Mouse (Mus musculus) monocyte, adult 2 months (primary cell): ENCODE measurements around the gene Mpp6.

ENCODE experiments used
- DNase-seq, 2 experiments: peaks; one replicate each; pipeline ENCODE4 v3.0.0; 2022; ENCODE audit warnings: low spot score in 2 of 2, low read depth in 1 of 2

The Mpp6 gene

DNA sequence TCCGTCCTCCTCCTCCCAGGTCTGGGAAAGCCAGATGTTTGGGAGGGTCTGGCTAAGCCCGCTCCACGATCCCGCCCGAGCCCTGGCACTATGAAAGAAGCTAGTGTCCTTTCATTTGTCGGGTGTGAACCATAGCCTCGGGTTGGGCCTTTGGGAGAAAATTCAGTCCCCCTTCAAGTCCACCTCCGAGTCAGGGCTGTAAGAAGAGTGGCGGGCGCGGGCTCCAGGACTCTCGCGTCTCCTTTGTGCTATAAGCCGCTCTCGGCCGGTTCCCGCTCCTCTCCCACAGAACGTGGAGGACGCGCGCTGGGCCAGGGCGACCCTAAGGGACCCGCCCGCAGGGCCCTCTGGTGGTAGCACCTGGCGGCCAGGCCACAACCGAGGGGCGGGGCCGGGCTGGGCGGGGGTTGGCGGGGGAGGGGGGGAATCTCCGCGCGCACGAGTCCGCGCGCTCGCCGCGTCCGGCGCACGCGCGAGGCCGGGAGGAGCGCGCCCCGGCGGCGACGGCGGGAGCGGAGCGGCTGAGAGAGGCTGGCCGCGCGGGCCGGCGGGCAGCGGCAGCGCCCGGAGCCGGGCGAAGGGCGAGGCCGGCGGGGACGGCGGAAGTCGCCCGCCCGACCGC is at the start of gene Mpp6:
Gene Mpp6, plus strand, starts transcription at position 485 of the 622 bp plus-strand sequence.
- DNase-seq, result peak; percentile 9 to 34

DNA sequence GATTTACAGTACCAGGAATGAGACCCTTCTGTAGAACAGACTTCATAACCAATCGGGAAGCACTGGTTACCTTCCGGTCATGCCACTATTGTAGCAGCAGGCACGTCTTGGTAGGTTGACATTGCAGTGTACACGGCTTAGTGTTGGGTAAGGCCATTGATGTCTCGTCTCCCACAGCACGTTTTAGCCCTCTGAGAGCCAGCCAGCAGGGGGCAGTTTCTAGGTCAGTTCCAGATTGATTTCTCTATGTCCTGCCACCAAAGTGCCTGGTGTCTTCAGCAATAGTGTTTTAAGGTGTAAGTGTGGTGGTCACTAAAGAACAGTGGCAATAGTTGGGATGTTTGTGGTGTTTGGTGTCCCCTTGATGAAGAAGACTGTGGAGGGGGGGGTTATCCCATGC is 43.9 kb upstream of the Mpp6 start:
- DNase-seq, result no peak

DNA sequence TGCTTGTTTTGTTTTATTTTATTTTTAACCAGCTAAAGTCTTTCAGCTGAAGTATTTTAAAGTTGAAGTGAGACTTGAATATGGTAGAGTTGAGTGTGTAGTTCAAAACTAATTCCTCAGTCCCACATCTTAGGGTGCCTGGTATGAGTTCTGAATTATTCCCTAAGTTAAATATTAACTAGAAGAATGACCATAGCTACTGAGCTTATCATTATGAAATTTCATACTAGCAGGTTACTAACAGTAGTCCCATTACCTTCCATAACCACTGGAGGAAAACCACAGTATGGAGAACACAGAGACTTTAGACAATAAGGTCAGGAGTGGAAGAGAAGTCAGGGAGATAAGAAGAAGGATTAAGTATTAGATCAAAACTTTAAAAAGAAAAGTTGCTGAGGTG is 41.6 kb upstream of the Mpp6 start:
- DNase-seq, result no peak

DNA sequence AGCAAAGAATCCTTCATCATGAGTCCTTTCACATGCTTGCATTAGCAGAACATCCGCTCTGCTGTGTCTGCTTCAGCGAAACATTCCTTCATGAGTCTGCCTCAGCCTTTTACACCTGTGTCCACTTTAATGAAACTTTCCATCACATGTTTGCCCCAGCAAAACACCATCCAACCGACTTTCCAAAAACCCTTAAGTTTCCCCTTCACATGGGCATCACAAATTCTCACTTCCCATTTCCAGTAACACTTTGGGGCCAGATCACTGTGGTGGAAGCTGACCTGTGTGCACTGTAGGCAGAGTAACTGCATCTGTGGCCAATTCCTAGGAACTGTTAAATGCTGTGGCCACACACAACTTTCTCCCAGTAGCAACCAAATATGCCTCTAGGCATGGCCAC is 34.8 kb upstream of the Mpp6 start:
- DNase-seq, result no peak

DNA sequence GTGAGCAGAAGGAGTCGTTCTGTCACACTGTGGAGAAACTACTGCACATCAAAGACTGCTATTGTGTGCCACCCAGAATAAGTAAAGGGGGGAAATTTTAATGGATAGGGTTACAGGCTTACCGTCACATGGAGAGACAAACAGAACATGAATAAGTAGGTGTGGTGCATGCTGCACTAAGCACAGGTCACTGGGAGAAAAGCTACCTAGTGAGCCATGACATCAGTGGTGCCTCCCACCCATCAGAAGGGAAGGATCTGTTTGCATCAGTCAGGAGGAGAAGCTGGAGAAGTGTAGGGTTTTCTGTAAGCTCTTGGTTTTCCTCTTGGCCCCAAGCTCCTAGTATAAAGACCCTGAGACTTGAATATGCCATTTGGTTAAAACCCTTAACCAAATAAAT is 33.6 kb upstream of the Mpp6 start:
- DNase-seq, result no peak

DNA sequence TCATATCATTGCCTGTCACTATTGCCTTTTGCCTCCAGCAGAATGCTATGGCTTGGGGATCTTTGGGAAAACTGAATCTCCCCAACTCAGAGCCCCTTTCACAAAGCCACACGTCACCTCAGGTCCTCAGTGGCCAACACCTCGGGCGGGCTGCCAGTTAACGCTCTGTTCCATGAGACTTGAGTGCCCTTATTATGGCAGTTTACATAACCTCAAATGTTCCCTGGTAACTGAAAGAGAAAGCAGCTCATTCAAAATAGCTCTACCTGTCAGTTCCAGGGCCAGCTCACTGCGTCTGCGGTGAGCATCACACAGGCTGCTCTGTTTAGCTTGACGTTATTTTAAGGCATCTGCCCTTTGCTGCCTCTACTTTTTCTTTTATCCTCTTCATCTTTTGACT is 29.6 kb upstream of the Mpp6 start:
- DNase-seq, result no peak

DNA sequence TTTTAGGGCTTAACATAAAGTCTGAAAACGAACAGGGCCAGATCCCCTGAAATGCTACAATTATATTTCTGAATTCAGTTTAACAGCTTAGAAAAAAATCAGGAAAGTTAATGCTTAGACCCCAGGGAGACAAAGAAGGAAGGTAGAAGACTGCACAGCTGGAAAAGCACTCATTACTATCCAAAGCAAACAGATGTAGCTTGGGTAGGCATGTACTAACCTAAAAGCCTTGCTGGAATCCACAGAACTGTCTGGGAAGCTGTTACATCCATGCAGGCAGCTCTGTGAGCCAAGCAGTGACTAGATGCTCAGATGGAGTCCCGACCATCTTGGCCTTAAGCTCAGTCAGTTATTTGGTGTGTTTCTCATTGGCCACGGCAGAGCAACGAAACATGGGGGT is 24.8 kb upstream of the Mpp6 start:
- no peak for DNase-seq

DNA sequence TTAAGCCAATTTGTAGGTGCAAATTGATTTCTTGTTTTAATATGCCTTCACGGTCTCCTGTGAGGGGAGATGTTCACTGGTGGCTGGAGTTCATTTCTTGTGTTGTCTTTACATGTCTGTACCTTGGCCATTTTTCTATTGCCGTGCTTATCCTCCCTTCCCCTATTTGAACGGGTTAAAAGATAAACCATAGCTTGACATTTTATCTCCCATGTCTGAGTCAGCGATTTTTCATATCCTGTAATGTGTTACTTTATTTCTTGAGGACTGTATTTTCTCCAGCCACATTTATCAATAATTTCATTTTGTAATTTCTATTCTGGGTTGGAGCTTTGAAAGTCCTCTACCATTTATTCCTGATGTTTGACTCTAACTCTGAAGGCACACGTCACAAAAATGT is 20.7 kb upstream of the Mpp6 start:
- no peak for DNase-seq

GRCm38 (mm10) chr6:50090221-50090620 is 19.8 kb upstream of the Mpp6 start:
- no peak for DNase-seq

DNA sequence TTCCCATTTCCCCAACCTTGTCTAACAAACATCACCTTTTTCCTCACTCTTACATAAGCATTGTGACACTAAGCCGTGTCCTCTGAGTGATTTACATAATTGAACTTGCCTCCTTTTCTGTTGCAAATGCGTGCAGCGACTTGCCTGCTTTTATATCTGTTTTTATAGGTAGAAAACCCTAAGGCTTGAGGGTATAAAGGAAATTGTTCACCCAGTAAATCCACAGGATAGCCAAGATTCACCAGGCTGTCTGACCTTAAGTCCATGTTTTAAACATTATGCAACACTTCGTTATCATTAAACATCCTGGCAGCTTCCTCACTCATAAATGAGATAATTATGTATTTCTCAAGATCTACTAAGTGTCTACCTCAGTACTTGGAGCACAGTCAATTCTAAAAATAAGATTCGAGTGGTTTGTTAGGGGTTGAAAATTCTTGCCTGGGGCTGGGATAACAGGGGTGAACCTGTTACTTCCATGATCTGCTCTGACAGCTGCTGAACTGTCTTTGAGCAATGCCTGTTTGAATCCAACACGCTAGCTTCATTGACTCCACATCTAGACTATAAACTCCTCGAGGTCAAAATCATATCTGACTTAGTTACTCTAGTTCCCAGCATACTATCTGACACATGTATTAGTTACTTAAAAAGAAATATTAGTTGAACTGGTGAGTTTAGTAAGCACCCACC is 18.4 kb upstream of the Mpp6 start:
- DNase-seq, result no peak

DNA sequence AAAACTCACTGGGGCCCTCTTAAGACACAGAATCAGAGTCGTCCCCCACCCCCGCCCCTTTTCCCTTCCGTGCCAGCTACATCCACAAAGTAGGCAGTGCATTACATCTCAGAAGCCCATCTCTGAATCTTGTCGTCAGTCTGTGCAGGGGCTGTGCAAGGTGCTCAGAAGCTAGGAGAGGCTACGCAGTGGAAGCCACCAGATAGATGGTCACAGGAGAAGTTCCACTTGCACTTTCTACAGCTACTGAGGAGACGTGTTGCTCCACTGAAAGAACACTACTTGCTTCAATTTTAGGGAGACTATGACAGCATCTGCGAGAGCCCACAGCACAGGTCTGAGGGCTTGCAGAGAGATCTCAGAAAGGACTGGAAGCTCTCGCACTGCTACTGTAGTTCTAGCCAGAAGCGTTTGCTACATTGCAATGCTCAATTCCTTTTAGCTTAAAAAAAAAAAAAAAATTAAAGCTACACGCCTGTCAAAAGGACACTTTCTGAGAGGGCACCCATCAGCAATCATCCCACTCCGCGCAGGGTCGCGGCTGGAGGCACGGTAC is 762 bp upstream of the Mpp6 start:
- DNase-seq, result no peak

GRCm38 (mm10) chr6:50110379-50110941 is 419 bp downstream of the Mpp6 start:
- no peak for DNase-seq

DNA sequence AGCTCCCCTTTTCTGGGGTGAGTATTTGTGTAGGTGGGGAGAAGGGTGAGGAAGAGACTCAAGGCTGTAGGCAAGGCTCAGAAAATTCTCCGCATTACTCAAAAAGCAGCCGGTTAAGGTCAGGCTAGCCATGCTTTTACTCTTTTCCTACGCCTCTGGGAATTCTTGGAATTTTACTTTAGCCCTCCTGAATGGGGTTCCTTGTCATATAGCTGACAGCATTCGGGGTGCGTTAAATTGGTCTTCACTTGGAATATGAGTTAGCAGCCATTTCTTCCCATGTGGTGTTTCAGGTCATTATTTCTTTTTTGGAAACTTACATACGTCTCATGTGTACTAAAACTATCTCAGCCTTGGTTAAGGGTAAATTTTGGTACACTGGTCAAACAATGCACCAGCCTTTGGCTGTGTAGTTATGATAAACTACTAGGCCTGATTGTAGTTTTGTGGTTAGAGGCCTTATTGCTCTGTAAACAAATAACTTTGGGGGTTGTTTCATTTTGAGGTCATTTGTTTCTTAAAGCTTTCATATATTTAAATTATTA is 1.1 kb downstream of the Mpp6 start:
- DNase-seq, result no peak

GRCm38 (mm10) chr6:50112775-50113174 is 2.7 kb downstream of the Mpp6 start:
- peak; percentile 37 to 67 for DNase-seq

GRCm38 (mm10) chr6:50114280-50114679 is 4.2 kb downstream of the Mpp6 start:
- DNase-seq, result peak; percentile 47 to 48

GRCm38 (mm10) chr6:50120931-50121330 is 10.9 kb downstream of the Mpp6 start:
- DNase-seq, result no peak

DNA sequence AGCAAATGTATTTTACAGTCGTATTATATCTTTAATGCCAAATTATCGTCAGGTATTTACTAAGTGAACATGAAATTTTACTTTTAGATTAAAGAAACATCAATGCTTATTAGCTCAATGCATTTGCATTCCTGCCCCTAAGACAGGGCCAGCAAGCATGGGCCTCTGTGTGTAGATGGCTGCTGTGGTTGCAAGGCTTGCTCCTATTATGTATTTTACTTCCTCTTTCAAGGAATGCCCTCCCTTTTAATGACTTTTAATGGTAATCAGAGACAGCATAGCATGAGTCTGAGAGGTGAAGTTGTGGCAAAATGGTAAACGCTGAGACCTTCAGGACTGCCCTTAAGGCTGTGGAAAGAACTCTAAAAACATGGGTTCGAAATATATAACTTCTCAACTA is 12.8 kb downstream of the Mpp6 start:
- DNase-seq, result no peak

DNA sequence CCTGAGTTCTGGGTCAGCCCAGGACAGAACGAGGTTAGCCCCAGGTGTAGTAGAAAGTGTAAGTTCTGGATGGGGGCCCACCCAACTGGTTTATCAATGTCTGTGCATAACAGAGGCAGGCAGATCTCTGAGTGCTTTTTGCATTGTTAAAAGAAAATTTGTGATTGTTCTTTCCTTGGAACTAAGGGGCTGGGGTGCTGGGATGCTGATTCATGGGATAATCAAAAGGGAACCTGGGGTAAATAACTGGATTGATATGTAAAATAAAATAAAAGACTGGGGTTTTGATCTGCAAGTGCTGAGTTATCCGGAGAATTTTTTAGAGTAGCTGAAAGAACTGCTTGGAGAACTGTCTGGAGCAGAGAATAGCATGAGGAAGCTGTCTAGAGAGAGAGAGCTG is 14.2 kb downstream of the Mpp6 start:
- no peak for DNase-seq

- no peak for DNase-seq
Observed at GRCm38 (mm10) chr6:50126331-50126730, 16.3 kb downstream of the Mpp6 start.

- no peak for DNase-seq
Observed at GRCm38 (mm10) chr6:50127536-50127935, 17.5 kb downstream of the Mpp6 start.

DNA sequence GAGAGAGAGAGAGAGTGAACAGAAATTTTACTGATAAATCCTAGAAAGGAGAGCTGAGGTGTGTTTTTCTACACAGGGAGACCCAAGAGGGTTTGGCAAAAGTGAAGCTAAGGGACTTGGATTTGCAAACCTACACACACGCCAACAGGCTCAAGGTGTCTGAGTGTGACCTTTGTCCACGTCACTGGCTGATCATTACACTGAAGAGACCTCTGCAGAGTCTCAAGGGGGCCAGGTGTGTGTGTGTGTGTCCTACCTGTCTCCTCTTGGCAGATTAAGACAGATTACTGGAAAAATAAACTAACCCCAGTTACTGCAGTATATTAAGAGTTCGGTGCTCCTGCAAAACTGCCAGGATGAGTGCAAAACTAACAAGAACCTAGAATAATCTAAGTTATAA is 27.6 kb downstream of the Mpp6 start:
- no peak for DNase-seq

- DNase-seq, result no peak
Observed at GRCm38 (mm10) chr6:50139526-50139925, 29.5 kb downstream of the Mpp6 start.
